Mouse (Mus musculus) neural tube, embryonic 15.5 days (tissue): ENCODE measurements around the gene Myh7. TPM values are rescaled to one million over a fixed set of nuclear protein-coding genes. Genes with fewer than 3 reads are reported as not detected.
A peak's percentile ranks its signal among the peaks of the same experiment; 100 is the strongest.
"Not testable (repeated sequence)": the region's sequence is repeated elsewhere in the genome, so short reads cannot be mapped to it uniquely, and the experiment has no call there.

Source experiments
- ATAC-seq: fragments of 200-750 bp; cut with Nextera tagmentation; 2 replicates; pipeline ENCODE4 v1.8.0; 2017; ENCODE audit warnings: mild to moderate bottlenecking, moderate TSS enrichment, moderate library complexity; ENCODE audit not compliant: low FRiP score
- H3K27ac ChIP-seq: fragments of 300-500 bp; sonication (generic); replicated peaks from 2 replicates; pipeline ENCODE4 v1.5.1; 2015; ENCODE audit warnings: mild to moderate bottlenecking, inconsistent platforms
- H3K27me3 ChIP-seq: fragments of 300-500 bp; sonication (generic); replicated peaks from 2 replicates; pipeline ENCODE4 v1.6.1; 2015; ENCODE audit warnings: inconsistent platforms
- H3K36me3 ChIP-seq: fragments of 300-500 bp; sonication (generic); 2 replicates; pipeline ENCODE4 v1.6.1; 2015; ENCODE audit warnings: inconsistent platforms
- H3K4me1 ChIP-seq: fragments of 300-500 bp; sonication (generic); 2 replicates; pipeline ENCODE4 v1.6.1; 2015; ENCODE audit warnings: inconsistent platforms
- H3K4me2 ChIP-seq: fragments of 300-500 bp; sonication (generic); 2 replicates; pipeline ENCODE4 v1.6.1; 2015; ENCODE audit warnings: inconsistent platforms, mild to moderate bottlenecking, moderate library complexity
- H3K4me3 ChIP-seq: fragments of 300-500 bp; sonication (generic); replicated peaks from 2 replicates; pipeline ENCODE4 v1.5.1; 2015; ENCODE audit warnings: mild to moderate bottlenecking, inconsistent platforms
- H3K9ac ChIP-seq: fragments of 300-500 bp; sonication (generic); replicated peaks from 2 replicates; pipeline ENCODE4 v1.6.1; 2015; ENCODE audit warnings: mild to moderate bottlenecking, inconsistent platforms
- H3K9me3 ChIP-seq: fragments of 300-500 bp; sonication (generic); replicated peaks from 2 replicates; pipeline ENCODE4 v1.6.1; 2016; ENCODE audit warnings: inconsistent platforms
- WGBS: fragments of 180-500 bp; shearing (Covaris S2); methylation state at CpG from one replicate; pipeline ENCODE4 v1.1.7; 2015; ENCODE audit warnings: mixed read lengths; 5-methylcytosine and 5-hydroxymethylcytosine counted together
- polyA plus RNA-seq: library from polyadenylated mRNA; unstranded; fragments of >200 nt; fragmentation: Nextera tagmentation; extraction: Ambion mirVana; gene quantifications from 2 replicates; pipeline ENCODE4 v1.2.1, GENCODE M21; 2015

Gene Myh7
- polyA plus RNA-seq, 1 experiment from 2014 or later, result 9.6 TPM

- WGBS, result 89% methylated on average over 8 of the region's 8 CpGs
- no peak overlapping the region for H3K4me2 ChIP-seq
- H3K27ac ChIP-seq, result no peak overlapping the region
- no peak overlapping the region for H3K4me3 ChIP-seq
- no peaks in the 10 kb centered on the region for H3K27me3 ChIP-seq
- no peak overlapping the region for H3K9ac ChIP-seq
- peaks cover 7% of the 10 kb centered on the region for H3K4me1 ChIP-seq
- ATAC-seq, result no peak
- no peaks in the 10 kb centered on the region for H3K36me3 ChIP-seq
- no peaks in the 10 kb centered on the region for H3K9me3 ChIP-seq
Observed at GRCm38 (mm10) chr14:54989886-54990441, 4.5 kb downstream of the Myh7 start.

- Histone ChIP-seq H3K27ac (no peak overlapping the region), H3K4me1 (no peaks in the 10 kb centered on the region), H3K27me3 (no peaks in the 10 kb centered on the region), H3K4me3 (no peak overlapping the region), H3K4me2 (no peak overlapping the region), H3K9me3 (no peaks in the 10 kb centered on the region), H3K36me3 (no peaks in the 10 kb centered on the region), H3K9ac (no peak overlapping the region)
- WGBS, result 91% methylated on average over 13 of the region's 13 CpGs
- no peak for ATAC-seq
Observed at GRCm38 (mm10) chr14:54988882-54989281, 5.5 kb downstream of the Myh7 start.

DNA sequence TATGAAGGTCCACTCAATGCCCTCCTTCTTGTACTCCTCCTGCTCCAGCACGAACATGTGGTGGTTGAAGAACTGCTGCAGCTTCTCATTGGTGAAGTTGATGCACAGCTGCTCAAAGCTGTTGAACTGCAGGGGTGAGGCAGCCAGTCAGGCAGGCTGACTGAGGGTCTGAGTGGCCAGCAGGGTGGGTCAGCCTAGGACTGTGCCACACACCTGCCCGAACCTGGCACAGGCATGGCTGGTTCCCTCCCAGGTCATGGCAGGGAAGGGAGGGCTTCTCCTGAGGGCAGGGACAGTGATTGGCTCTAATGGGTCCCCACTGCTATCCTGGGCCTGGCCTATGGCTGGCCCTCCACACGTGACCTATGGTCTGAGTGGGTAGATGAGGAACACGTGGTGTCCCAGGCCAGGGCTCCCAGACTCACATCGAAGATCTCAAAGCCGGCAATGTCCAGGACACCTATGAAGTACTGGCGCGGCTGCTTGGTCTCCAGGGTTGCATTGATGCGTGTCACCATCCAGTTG, 6.0 kb downstream of the Myh7 start:
- not testable (repeated sequence) for H3K27ac ChIP-seq, H3K4me2 ChIP-seq, H3K4me3 ChIP-seq, H3K4me1 ChIP-seq, ATAC-seq, H3K36me3 ChIP-seq, H3K27me3 ChIP-seq, H3K9ac ChIP-seq, H3K9me3 ChIP-seq
- WGBS, result 94% methylated on average over 9 of the region's 9 CpGs

DNA sequence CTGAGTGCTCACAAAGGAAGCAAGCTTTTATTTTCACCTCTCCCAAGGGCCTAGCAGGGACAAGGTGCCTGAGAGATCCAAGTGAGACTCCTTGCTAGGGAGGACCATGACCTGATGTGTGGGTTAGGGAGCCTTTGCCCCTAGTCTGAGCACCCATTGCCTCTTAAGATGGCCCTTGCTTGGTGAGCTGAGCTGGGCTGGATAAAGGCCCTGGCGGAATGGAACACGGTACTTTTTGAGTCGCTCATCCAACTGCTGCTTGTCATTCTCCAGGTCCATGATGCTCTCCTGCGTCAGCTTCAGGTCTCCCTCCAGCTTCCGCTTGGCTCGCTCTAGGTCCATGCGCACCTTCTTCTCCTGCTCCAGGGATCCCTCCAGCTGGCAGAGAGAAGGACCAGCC, 12.5 kb downstream of the Myh7 start:
- Histone ChIP-seq H3K27me3 (no peaks in the 10 kb centered on the region), H3K9me3 (no peaks in the 10 kb centered on the region), H3K4me1 (no peaks in the 10 kb centered on the region), H3K4me3 (no peak overlapping the region), H3K27ac (no peak overlapping the region), H3K9ac (no peak overlapping the region), H3K36me3 (no peaks in the 10 kb centered on the region), H3K4me2 (no peak overlapping the region)
- ATAC-seq, result no peak
- WGBS, result 93% methylated on average over 7 of the region's 7 CpGs

GRCm38 (mm10) chr14:54978664-54979063, 15.8 kb downstream of the Myh7 start:
- Histone ChIP-seq H3K9me3 (no peaks in the 10 kb centered on the region), H3K36me3 (no peaks in the 10 kb centered on the region), H3K4me3 (no peak overlapping the region), H3K27me3 (no peaks in the 10 kb centered on the region), H3K4me1 (peaks cover 11% of the 10 kb centered on the region), H3K4me2 (no peak overlapping the region), H3K27ac (no peak overlapping the region), H3K9ac (no peak overlapping the region)
- ATAC-seq, result no peak
- WGBS, result 96% methylated on average over 8 of the region's 8 CpGs

DNA sequence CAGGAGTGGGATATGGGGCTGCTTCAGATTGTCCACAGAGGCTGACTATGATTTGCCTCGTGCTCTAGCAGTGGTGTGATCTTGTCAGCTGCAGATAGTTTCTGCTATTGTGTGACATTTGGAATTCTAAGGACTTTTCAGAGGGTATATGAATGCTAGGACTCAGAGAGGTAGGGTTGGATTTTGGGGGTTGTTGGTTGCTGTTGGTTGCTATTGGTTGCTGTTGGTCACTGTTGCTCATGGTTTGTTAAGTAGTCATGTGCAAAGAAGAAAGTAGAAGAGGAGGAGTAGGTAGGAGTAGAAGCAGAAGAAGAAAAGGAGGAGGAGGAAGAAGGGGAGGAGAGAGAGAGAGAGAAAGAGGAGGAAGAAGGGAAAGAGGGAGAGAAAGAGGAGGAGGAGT, 17.8 kb downstream of the Myh7 start, which contains the start of gene Gm17428:
Gm17428 (plus strand) TSS at position 301 of the 400 bp plus-strand sequence.
- Histone ChIP-seq H3K4me2 (no peak within 1 kb of the TSS), H3K27me3 (no peaks in the 10 kb centered on the region), H3K27ac (no peak within 1 kb of the TSS), H3K9ac (no peak within 1 kb of the TSS), H3K36me3 (no peaks in the 10 kb centered on the region), H3K4me1 (peaks cover 11% of the 10 kb centered on the region), H3K9me3 (no peaks in the 10 kb centered on the region), H3K4me3 (no peak within 1 kb of the TSS)
- no peak for ATAC-seq
- WGBS, result 78% methylated on average over 1 of the region's 1 CpGs

- Histone ChIP-seq H3K36me3 (no peaks in the 10 kb centered on the region), H3K4me1 (peaks cover 11% of the 10 kb centered on the region), H3K9ac (no peak overlapping the region), H3K4me3 (no peak overlapping the region), H3K27ac (peak overlapping the region; percentile 79), H3K27me3 (no peaks in the 10 kb centered on the region), H3K4me2 (no peak overlapping the region), H3K9me3 (no peaks in the 10 kb centered on the region)
- WGBS, result 63% methylated on average over 6 of the region's 6 CpGs
- peak; percentile 77 for ATAC-seq
Observed at GRCm38 (mm10) chr14:54974068-54974791, 20.2 kb downstream of the Myh7 start.

- H3K4me2 ChIP-seq, H3K4me3 ChIP-seq, H3K36me3 ChIP-seq, H3K9me3 ChIP-seq, ATAC-seq, H3K27ac ChIP-seq, H3K9ac ChIP-seq, H3K27me3 ChIP-seq: not testable (repeated sequence)
- peaks cover 11% of the 10 kb centered on the region for H3K4me1 ChIP-seq
- 90% methylated on average over 7 of the region's 11 CpGs for WGBS
Observed at GRCm38 (mm10) chr14:54972786-54973185, 21.6 kb downstream of the Myh7 start.

DNA sequence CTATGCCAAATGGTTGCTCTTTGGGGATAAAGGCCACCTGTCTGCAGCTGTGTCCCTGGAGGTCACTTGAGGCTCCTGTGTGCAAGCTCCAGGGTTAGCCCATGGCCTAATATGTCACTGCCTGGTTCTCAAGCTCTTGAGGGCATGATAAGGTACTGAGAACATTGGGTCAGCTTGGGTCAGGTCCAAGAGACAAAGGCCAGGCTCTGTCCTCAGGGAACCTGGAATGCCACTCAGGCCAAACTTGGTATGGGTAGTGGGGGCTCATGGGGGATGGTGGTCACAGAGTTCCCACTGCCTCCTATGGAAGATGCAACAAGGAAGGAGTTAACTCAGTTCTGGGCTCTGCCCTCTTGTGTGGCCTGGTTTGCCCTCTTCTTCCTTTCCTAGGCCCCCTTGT, 26.1 kb downstream of the Myh7 start:
- no peak overlapping the region for H3K4me3 ChIP-seq
- ATAC-seq, result no peak

DNA sequence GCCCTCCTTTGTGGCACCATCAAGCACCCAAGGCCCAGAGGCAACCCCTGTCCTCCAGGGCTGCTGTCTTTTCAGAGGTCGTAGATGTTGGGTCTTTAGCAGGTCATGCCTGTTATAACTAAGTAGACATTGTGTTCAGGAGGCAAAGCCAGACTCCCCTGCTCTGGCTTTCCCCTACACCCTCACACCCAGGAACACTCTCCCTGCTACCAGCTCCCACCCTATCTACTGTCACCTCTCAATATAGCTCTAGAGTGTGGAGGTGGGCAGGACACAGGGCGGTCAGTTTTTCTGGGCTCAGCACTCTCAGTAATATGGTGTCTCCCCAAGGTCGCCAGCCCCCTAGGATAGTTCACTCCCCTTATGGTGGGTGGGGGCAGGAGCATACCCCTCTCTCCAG, 26.6 kb downstream of the Myh7 start:
- Histone ChIP-seq H3K36me3 (no peaks in the 10 kb centered on the region), H3K27ac (no peak overlapping the region), H3K9ac (no peak overlapping the region), H3K4me1 (no peaks in the 10 kb centered on the region), H3K27me3 (no peaks in the 10 kb centered on the region), H3K4me3 (no peak overlapping the region), H3K4me2 (no peak overlapping the region), H3K9me3 (no peaks in the 10 kb centered on the region)
- WGBS, result 82% methylated on average over 3 of the region's 3 CpGs
- ATAC-seq, result no peak

More for the DNA sequence above, 26.1 kb downstream of the Myh7 start:
- Histone ChIP-seq H3K27me3 (no peaks in the 10 kb centered on the region), H3K36me3 (no peaks in the 10 kb centered on the region), H3K4me1 (no peaks in the 10 kb centered on the region), H3K9ac (no peak overlapping the region), H3K9me3 (no peaks in the 10 kb centered on the region), H3K27ac (no peak overlapping the region), H3K4me2 (no peak overlapping the region)

DNA sequence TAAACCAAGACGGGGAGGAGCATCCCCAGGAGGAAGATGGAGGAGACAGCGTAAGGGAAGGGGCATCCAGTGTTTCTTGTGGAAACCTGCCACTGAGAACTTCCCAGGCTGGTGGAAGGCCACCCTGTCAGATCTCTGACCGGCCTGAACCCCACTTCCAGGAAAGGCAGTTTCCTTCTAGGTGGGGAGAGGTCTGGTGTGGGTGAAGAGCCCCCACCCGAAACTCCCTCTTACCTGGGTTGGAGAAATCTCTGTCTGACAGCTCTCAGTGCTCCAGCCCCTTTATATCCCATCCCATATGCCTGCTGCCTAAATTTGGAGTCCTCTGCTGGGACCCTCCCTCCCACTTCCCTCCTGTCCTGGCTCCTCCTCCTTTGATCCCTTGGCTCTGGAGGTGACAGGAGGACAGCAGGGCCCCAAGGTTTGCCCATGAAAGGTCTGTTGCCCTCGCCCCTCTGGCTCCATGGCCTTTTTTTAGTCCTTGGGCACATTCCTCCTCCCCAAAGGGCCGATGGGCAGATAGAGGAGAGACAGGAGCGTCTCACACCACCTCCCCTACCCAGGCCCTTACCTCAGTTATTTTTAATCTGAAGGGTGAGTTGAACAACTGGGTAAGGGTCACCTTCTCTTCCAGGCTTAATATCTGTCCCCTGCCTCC, 28.0 kb downstream of the Myh7 start, which contains the start of gene Myh6:
Myh6 (minus strand) TSS at position 608 of the 658 bp plus-strand sequence.
- Histone ChIP-seq H3K27ac (no peak within 1 kb of the TSS), H3K27me3 (no peaks in the 10 kb centered on the region), H3K4me2 (no peak within 1 kb of the TSS), H3K9me3 (no peaks in the 10 kb centered on the region), H3K4me3 (no peak within 1 kb of the TSS), H3K36me3 (no peaks in the 10 kb centered on the region), H3K9ac (no peak within 1 kb of the TSS), H3K4me1 (no peaks in the 10 kb centered on the region)
- ATAC-seq, result no peak
- 81% methylated on average over 7 of the region's 7 CpGs for WGBS

GRCm38 (mm10) chr14:54965631-54966030, 28.8 kb downstream of the Myh7 start:
- Histone ChIP-seq H3K4me3 (no peak overlapping the region), H3K27ac (no peak overlapping the region), H3K9me3 (no peaks in the 10 kb centered on the region), H3K4me2 (no peak overlapping the region), H3K27me3 (no peaks in the 10 kb centered on the region), H3K36me3 (no peaks in the 10 kb centered on the region), H3K4me1 (no peaks in the 10 kb centered on the region), H3K9ac (no peak overlapping the region)
- no peak for ATAC-seq
- WGBS, result 82% methylated on average over 6 of the region's 6 CpGs
